Mouse (Mus musculus) splenic B cell, adult 2 months (primary cell): Measurements from ENCODE around the gene Unc93b1.

Experiments used
- DNase-seq: peaks from one replicate; pipeline ENCODE4 v3.0.0-alpha.2; 2011; ENCODE audit warnings: low read depth, low spot score
- H3K27me3 ChIP-seq: 2 replicates; pipeline ENCODE4 v1.6.1; 2012; ENCODE audit warnings: mild to moderate bottlenecking, low read length, moderate library complexity, mixed read lengths; ENCODE audit not compliant: control insufficient read depth, poor library complexity, insufficient read depth, severe bottlenecking
- H3K36me3 ChIP-seq: 2 replicates; pipeline ENCODE4 v1.6.1; 2012; ENCODE audit warnings: mild to moderate bottlenecking, low read length, moderate library complexity, mixed read lengths; ENCODE audit not compliant: control insufficient read depth, poor library complexity, insufficient read depth, severe bottlenecking

Unc93b1 gene

GRCm38 (mm10) chr19:3906795-3907786, 27.9 kb upstream of the Unc93b1 start, which contains the start of gene Tcirg1:
Gene Tcirg1, minus strand, starts transcription at chr19:3907133.
- H3K36me3 ChIP-seq = peaks cover 18% of the 10 kb centered on the region
- no peaks in the 10 kb centered on the region for H3K27me3 ChIP-seq
- peak; percentile 68 for DNase-seq

- Histone ChIP-seq H3K27me3 (no peaks in the 10 kb centered on the region), H3K36me3 (peaks cover 17% of the 10 kb centered on the region)
- DNase-seq = no peak
These were observed 26.9 kb upstream of the Unc93b1 start for GRCm38 (mm10) chr19:3907876-3908660.

- no peak for DNase-seq
- Histone ChIP-seq H3K27me3 (no peaks in the 10 kb centered on the region), H3K36me3 (peaks cover 13% of the 10 kb centered on the region; the same call in 1 of the 2 replicates)
These were observed 24.8 kb upstream of the Unc93b1 start for GRCm38 (mm10) chr19:3910206-3910605.

- peak; percentile 97 for DNase-seq
- peaks cover 13% of the 10 kb centered on the region; the same call in 1 of the 2 replicates for H3K36me3 ChIP-seq
- H3K27me3 ChIP-seq = no peaks in the 10 kb centered on the region
These were observed 22.4 kb upstream of the Unc93b1 start, which contains the start of gene Ndufs8 for GRCm38 (mm10) chr19:3912337-3913204. Gene Ndufs8, minus strand, starts transcription at chr19:3912774.

GRCm38 (mm10) chr19:3913692-3914091, 21.3 kb upstream of the Unc93b1 start:
- H3K36me3 ChIP-seq = peaks cover 13% of the 10 kb centered on the region; the same call in 1 of the 2 replicates
- no peaks in the 10 kb centered on the region for H3K27me3 ChIP-seq
- DNase-seq = no peak

- Histone ChIP-seq H3K36me3 (peaks cover 10% of the 10 kb centered on the region; the same call in 1 of the 2 replicates), H3K27me3 (no peaks in the 10 kb centered on the region)
- DNase-seq = no peak
These were observed 20.5 kb upstream of the Unc93b1 start for GRCm38 (mm10) chr19:3914535-3914934.

- Histone ChIP-seq H3K36me3 (no peaks in the 10 kb centered on the region), H3K27me3 (no peaks in the 10 kb centered on the region)
- no peak for DNase-seq
These were observed 18.3 kb upstream of the Unc93b1 start for GRCm38 (mm10) chr19:3916727-3917126.

GRCm38 (mm10) chr19:3919928-3920327, 15.1 kb upstream of the Unc93b1 start:
- Histone ChIP-seq H3K36me3 (no peaks in the 10 kb centered on the region), H3K27me3 (no peaks in the 10 kb centered on the region)
- DNase-seq = no peak

DNA sequence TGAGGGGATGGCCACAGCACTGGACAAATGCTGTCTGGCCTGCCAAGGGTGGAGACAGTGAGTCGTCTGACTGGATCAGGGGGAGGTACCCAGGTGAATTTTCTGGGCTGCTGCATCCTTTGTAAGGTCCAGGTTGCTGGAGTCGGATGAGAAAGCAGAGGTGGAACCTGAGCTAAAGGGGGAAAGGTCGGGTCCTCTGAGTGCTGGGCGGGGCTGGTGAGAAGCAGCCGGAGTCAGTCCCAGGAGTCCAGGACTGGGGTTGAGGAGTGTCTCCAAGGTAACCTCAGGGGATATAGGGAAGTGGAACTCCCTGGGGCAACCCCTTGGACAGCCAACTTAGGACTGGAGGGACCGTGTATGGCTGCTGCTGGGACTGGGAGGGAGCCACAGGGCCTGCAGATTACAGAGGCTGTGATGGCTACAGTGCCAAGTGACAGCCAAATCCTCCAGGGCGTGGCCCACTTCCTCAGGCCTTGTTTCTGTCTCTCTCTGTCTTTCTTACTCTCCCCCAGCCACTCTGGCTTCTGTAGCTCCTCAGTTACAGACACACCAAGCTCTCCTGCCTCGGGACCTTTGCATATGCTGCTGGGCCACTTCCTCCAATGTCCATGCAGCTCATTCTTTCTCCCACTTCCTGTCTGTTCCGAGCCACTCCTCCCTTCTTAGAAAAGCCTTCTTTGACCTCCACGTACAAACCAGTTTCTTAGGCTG, 12.2 kb upstream of the Unc93b1 start:
- peak; percentile 56 for DNase-seq

DNA sequence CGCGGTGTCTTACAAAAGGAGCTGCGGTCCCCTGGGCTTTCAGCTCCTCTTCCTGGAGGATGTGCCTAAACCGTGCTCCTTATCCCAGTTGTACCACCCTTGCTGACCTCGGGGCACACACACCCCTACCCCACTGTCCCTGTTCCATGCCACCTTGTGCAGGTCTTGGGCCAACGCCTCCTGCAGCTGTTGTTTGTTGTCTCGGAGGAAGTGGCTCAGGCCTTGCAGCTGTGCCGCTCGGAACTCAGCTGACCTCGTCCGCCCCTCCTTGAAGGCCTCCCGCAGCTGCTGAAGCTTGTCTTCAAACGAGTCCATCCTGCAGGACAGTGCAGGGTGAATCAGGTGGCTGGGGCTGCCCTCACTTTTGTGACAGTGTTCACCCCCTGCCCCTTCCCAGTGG, 11.4 kb upstream of the Unc93b1 start:
- peak; percentile 61 for DNase-seq
- H3K36me3 ChIP-seq = no peaks in the 10 kb centered on the region
- no peaks in the 10 kb centered on the region for H3K27me3 ChIP-seq

More for the DNA sequence above, 12.2 kb upstream of the Unc93b1 start:
- Histone ChIP-seq H3K36me3 (no peaks in the 10 kb centered on the region), H3K27me3 (no peaks in the 10 kb centered on the region)

DNA sequence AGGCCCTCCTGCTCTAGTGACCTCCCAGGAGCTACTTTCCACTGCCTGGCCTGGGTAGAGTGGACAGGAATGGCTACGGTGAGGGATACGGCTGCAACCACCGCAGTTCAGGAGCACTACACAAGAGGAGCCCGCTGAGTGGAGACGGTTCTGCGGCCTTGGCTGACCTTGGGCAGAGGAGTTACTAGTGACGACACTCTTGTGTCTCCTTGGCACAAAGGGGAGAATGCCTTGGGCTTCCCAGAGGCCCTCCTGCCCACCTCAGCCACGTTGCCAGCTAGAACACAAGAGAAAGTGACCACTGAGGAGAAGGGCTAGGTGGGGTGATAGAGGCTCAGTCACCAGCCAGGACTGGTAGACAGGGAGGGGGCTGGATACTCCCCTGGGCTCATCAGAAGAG, 10.8 kb upstream of the Unc93b1 start:
- no peak for DNase-seq
- H3K27me3 ChIP-seq = no peaks in the 10 kb centered on the region
- no peaks in the 10 kb centered on the region for H3K36me3 ChIP-seq

DNA sequence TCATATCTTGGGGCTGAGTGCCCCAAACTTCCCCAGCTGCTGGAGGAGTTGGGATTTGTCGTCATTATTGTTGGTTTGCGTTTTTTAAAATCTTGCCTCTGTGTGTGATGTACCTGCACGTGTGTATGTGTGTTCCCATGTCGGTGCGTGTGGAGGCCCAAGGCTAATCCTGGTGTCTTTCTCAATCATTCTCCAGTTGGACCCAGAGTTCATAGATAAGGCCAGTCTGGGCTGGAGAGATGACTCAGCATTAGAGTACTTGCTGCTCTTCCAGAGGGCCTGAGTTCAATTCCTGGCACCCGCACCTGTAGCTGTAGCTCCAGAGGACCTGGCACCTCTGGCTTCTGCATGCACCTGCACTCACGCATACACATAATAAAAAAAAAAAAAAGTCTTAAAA, 10.1 kb upstream of the Unc93b1 start:
- Histone ChIP-seq H3K27me3 (no peaks in the 10 kb centered on the region), H3K36me3 (no peaks in the 10 kb centered on the region)
- no peak for DNase-seq

DNA sequence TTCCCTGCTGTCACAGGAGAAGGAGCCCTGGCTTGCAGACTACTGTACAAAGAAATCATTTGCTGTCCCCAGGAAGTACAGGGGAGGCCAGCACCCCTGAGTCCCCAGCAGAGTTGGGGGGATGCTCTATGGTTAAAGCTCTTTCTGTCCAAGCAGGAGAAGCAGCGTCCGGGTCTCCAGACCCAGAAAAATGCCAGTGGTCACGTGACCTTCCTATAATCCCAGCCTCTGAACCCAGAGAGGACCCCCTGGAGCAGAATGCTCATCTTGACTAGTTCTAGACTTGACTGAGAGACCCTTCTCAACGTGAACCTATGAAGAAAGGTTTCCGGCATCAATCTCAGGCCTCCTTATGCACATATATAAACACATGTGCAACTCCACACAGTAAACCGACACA, 9.1 kb upstream of the Unc93b1 start:
- no peak for DNase-seq
- Histone ChIP-seq H3K27me3 (no peaks in the 10 kb centered on the region), H3K36me3 (no peaks in the 10 kb centered on the region)
